Mouse (Mus musculus) neural tube, embryonic 14.5 days (tissue): ENCODE data around the gene Mapk1ip1l. TPM values are rescaled to one million over a fixed set of nuclear protein-coding genes. Genes with fewer than 3 reads are reported as not detected.

Experiments
- ATAC-seq: fragments of 200-750 bp; cut with Nextera tagmentation; 2 replicates; pipeline ENCODE4 v1.8.0; 2017; ENCODE audit warnings: low read depth, mild to moderate bottlenecking, moderate TSS enrichment, moderate library complexity
- H3K27ac ChIP-seq: fragments of 300-500 bp; sonication (generic); 2 replicates; pipeline ENCODE4 v1.5.1; 2014; ENCODE audit warnings: low read depth, mild to moderate bottlenecking, control low read depth, low read length, moderate library complexity, mixed read lengths
- H3K27me3 ChIP-seq: fragments of 300-500 bp; sonication (generic); 2 replicates; pipeline ENCODE4 v1.6.1; 2014; ENCODE audit warnings: low read length; ENCODE audit not compliant: control insufficient read depth, insufficient read depth
- H3K36me3 ChIP-seq: fragments of 300-500 bp; sonication (generic); 2 replicates; pipeline ENCODE4 v1.6.1; 2014; ENCODE audit warnings: low read length, mixed read lengths; ENCODE audit not compliant: control insufficient read depth, insufficient read depth
- H3K4me1 ChIP-seq: fragments of 300-500 bp; sonication (generic); 2 replicates; pipeline ENCODE4 v1.6.1; 2014; ENCODE audit warnings: low read length; ENCODE audit not compliant: control insufficient read depth, insufficient read depth
- H3K4me2 ChIP-seq: fragments of 300-500 bp; sonication (generic); 2 replicates; pipeline ENCODE4 v1.6.1; 2014; ENCODE audit warnings: mild to moderate bottlenecking, low read depth, low read length, control low read depth
- H3K4me3 ChIP-seq: fragments of 300-500 bp; sonication (generic); 2 replicates; pipeline ENCODE4 v1.5.1; 2014; ENCODE audit warnings: low read depth, low read length, control low read depth, mixed read lengths
- H3K9ac ChIP-seq: fragments of 300-500 bp; sonication (generic); replicated peaks from 2 replicates; pipeline ENCODE4 v1.6.1; 2014; ENCODE audit warnings: low read depth, mild to moderate bottlenecking, control low read depth, low read length, mixed read lengths
- H3K9me3 ChIP-seq: fragments of 300-500 bp; sonication (generic); 2 replicates; pipeline ENCODE4 v1.6.1; 2016; ENCODE audit warnings: low read length; ENCODE audit not compliant: control insufficient read depth
- WGBS: fragments of 180-500 bp; shearing (Covaris S2); extraction: QIAGEN DNeasy Blood & Tissue Kit; methylation state at CpG from one replicate; pipeline ENCODE4 v1.1.7; 2014; 5-methylcytosine and 5-hydroxymethylcytosine counted together
- polyA plus RNA-seq: library from polyadenylated mRNA; unstranded; fragments of >200 nt; fragmentation: Nextera tagmentation; extraction: Ambion mirVana; gene quantifications from 2 replicates; pipeline ENCODE4 v1.2.1, GENCODE M21; 2014

The Mapk1ip1l gene
- polyA plus RNA-seq, 1 experiment from 2014 or later = 45.6 TPM

DNA sequence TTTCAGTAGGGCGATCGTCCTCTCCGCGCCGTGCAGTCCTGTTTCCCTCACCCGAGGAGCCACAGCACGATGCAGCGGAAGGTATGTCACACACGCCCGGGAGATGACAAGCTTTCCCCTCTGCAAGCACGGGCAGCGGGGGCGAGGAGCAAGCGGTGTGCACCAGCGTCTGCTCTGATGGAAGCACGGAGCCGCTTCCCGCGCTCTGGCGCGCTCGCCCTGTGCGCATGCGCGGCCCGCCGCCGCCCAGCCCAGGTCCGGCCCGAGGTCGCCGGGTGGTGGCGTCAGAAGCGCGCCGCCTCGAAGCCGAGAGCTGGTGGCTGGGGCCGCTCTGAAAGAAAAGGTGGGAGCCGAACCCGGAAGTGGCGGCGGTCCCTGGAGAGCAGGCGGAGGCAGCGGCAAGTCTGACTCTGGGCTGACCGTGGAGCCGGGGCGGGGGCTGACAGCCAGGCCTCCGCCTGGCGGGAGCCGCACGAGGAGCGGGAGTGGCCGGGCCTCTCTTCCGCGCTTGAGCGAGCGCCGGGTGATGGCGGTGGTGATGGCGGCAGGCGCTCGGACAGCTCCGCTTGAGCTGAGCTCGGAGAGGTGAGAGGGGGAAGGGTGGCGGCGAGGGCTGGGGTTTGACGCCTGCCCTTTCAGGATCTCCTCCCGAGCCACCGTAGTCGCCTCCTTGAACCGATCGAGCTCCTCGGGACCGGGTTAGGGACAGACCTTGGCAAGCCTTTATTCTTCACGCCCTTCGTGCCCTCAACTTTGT, 21.3 kb upstream of the Mapk1ip1l start, which contains the start of the genes Wdhd1 and Socs4:
TSS of gene Wdhd1 (minus strand) at position 221 of the 757 bp plus-strand sequence.
TSS of gene Socs4 (plus strand) at position 295 of the 757 bp plus-strand sequence.
- Histone ChIP-seq H3K36me3 (0 out of 2 replicates have a peak, but pooled peaks cover 2% of the 10 kb centered on the region), H3K9me3 (no peaks in the 10 kb centered on the region), H3K4me3 (peak within 1 kb of the TSS; percentile 55), H3K4me2 (peak within 1 kb of the TSS; percentile 79), H3K9ac (peak within 1 kb of the TSS; percentile 59), H3K27ac (peak within 1 kb of the TSS; percentile 90), H3K27me3 (no peaks in the 10 kb centered on the region), H3K4me1 (peaks cover 13% of the 10 kb centered on the region)
- under 1% methylated on average over 74 of the region's 77 CpGs for WGBS
- ATAC-seq = peak; percentile 97

DNA sequence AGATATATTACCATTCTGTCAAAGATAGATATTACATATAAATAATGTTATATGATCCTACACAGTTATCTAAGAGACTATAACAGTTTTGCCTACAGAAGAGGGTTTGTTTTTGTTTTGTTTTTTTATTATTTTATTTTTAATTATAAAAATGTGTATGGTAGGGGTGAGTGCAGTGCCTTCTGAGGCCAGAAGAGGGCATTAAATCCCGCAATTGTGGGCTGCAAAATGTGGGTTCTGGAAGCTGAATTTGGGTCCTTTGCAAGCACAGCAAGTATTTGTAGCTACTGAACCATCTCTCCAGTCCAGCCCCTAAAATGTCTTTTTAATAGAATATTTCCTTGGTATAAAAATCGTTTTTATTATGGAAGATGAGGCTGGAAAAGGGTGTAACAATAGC, 19.0 kb upstream of the Mapk1ip1l start:
- Histone ChIP-seq H3K27ac (no peak overlapping the region), H3K9me3 (no peaks in the 10 kb centered on the region), H3K4me2 (no peak overlapping the region), H3K4me1 (peaks cover 13% of the 10 kb centered on the region), H3K4me3 (no peak overlapping the region), H3K36me3 (no peaks in the 10 kb centered on the region), H3K27me3 (no peaks in the 10 kb centered on the region), H3K9ac (no peak overlapping the region)
- WGBS = 82% methylated on average over 2 of the region's 2 CpGs
- ATAC-seq = no peak

GRCm38 (mm10) chr14:47281535-47281934, 16.5 kb upstream of the Mapk1ip1l start:
- H3K9me3 ChIP-seq = no peaks in the 10 kb centered on the region
- no peak overlapping the region for H3K9ac ChIP-seq
- no peaks in the 10 kb centered on the region for H3K27me3 ChIP-seq
- no peaks in the 10 kb centered on the region for H3K36me3 ChIP-seq
- 98% methylated on average over 4 of the region's 4 CpGs for WGBS
- peaks cover 8% of the 10 kb centered on the region for H3K4me1 ChIP-seq
- no peak overlapping the region for H3K4me2 ChIP-seq
- ATAC-seq = no peak
- no peak overlapping the region for H3K27ac ChIP-seq
- H3K4me3 ChIP-seq = no peak overlapping the region

DNA sequence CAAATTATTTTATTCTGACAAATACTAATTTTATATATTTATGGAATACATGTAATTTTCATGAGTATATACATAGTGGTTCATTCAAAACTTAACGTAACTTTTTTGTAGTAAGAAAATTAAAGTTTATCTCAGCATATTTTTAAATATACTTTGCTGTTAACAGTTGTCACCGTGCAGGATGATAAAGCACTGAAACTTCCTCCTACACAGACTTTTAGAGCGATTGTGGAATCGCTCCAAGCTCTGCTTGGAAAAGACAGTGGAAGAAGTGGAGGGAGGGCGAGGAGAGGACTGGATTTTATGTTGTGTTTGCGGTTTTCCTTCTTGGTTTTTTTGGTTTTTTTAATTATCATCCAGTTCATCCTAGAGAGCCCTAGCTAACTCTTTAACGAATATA, 14.5 kb upstream of the Mapk1ip1l start:
- Histone ChIP-seq H3K4me2 (no peak overlapping the region), H3K9me3 (no peaks in the 10 kb centered on the region), H3K36me3 (no peaks in the 10 kb centered on the region), H3K27me3 (no peaks in the 10 kb centered on the region), H3K4me3 (no peak overlapping the region), H3K27ac (no peak overlapping the region), H3K4me1 (no peaks in the 10 kb centered on the region), H3K9ac (no peak overlapping the region)
- 91% methylated on average over 7 of the region's 7 CpGs for WGBS
- no peak for ATAC-seq

- H3K9me3 ChIP-seq = no peaks in the 10 kb centered on the region
- no peaks in the 10 kb centered on the region for H3K4me1 ChIP-seq
- no peak overlapping the region for H3K27ac ChIP-seq
- no peak overlapping the region for H3K9ac ChIP-seq
- H3K4me2 ChIP-seq = no peak overlapping the region
- 94% methylated on average over 2 of the region's 2 CpGs for WGBS
- H3K27me3 ChIP-seq = no peaks in the 10 kb centered on the region
- no peak for ATAC-seq
- H3K36me3 ChIP-seq = 0 out of 2 replicates have a peak, but pooled peaks cover 6% of the 10 kb centered on the region
- H3K4me3 ChIP-seq = no peak overlapping the region
These were observed 12.8 kb upstream of the Mapk1ip1l start for GRCm38 (mm10) chr14:47285271-47285670.

DNA sequence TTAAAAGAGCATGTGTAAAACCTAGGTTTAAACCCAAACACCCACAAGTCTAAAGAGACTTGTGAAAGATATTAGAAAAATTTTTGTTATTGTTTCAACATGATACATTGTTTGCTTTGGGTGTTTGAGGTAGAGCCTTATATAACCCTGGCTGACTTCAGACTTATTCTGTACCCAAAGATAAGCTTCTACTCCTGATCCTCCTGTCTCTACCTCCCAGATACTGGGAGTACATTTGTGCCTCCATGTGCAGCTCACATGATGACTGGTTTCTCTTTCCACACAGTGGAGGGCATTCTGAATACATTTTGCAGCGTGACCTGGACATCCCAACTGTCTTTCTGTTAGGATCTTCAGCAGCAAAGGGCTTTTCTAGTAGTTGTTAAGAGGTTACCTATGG, 11.9 kb upstream of the Mapk1ip1l start:
- Histone ChIP-seq H3K4me2 (no peak overlapping the region), H3K4me3 (no peak overlapping the region), H3K9ac (no peak overlapping the region), H3K36me3 (0 out of 2 replicates have a peak, but pooled peaks cover 7% of the 10 kb centered on the region), H3K4me1 (no peaks in the 10 kb centered on the region), H3K9me3 (no peaks in the 10 kb centered on the region), H3K27me3 (no peaks in the 10 kb centered on the region), H3K27ac (no peak overlapping the region)
- no peak for ATAC-seq
- 85% methylated on average over 1 of the region's 1 CpGs for WGBS

GRCm38 (mm10) chr14:47287021-47287420, 11.0 kb upstream of the Mapk1ip1l start:
- Histone ChIP-seq H3K9ac (no peak overlapping the region), H3K4me2 (no peak overlapping the region), H3K4me3 (no peak overlapping the region), H3K36me3 (0 out of 2 replicates have a peak, but pooled peaks cover 7% of the 10 kb centered on the region), H3K4me1 (no peaks in the 10 kb centered on the region), H3K9me3 (no peaks in the 10 kb centered on the region), H3K27me3 (no peaks in the 10 kb centered on the region), H3K27ac (no peak overlapping the region)
- WGBS = 88% methylated on average over 5 of the region's 5 CpGs
- ATAC-seq = no peak

GRCm38 (mm10) chr14:47291772-47292171, 6.3 kb upstream of the Mapk1ip1l start:
- H3K4me1 ChIP-seq = no peaks in the 10 kb centered on the region
- no peak overlapping the region for H3K9ac ChIP-seq
- 74% methylated on average over 1 of the region's 1 CpGs for WGBS
- H3K9me3 ChIP-seq = no peaks in the 10 kb centered on the region
- H3K36me3 ChIP-seq = 0 out of 2 replicates have a peak, but pooled peaks cover 7% of the 10 kb centered on the region
- no peak for ATAC-seq
- no peaks in the 10 kb centered on the region for H3K27me3 ChIP-seq
- no peak overlapping the region for H3K4me3 ChIP-seq
- no peak overlapping the region for H3K4me2 ChIP-seq
- no peak overlapping the region for H3K27ac ChIP-seq

GRCm38 (mm10) chr14:47294136-47294535, 3.9 kb upstream of the Mapk1ip1l start:
- H3K4me1 ChIP-seq = 0 out of 2 replicates have a peak, but pooled peaks cover 2% of the 10 kb centered on the region
- no peaks in the 10 kb centered on the region for H3K9me3 ChIP-seq
- H3K36me3 ChIP-seq = 0 out of 2 replicates have a peak, but pooled peaks cover 7% of the 10 kb centered on the region
- no peak for ATAC-seq
- H3K9ac ChIP-seq = no peak overlapping the region
- no peaks in the 10 kb centered on the region for H3K27me3 ChIP-seq
- H3K4me2 ChIP-seq = no peak overlapping the region
- no peak overlapping the region for H3K27ac ChIP-seq
- WGBS = 31% methylated on average over 4 of the region's 4 CpGs
- no peak overlapping the region for H3K4me3 ChIP-seq
